Mouse (Mus musculus): ENCODE measurements around the gene Prph. TPM values are rescaled to one million over a fixed set of nuclear protein-coding genes. Genes with fewer than 3 reads are reported as not detected.
"Not testable (repeated sequence)": the region's sequence is repeated elsewhere in the genome, so short reads cannot be mapped to it uniquely, and the experiment has no call there.

Gene Prph
- polyA plus RNA-seq, 1 experiment from 2014 or later, result 0.62 TPM

DNA sequence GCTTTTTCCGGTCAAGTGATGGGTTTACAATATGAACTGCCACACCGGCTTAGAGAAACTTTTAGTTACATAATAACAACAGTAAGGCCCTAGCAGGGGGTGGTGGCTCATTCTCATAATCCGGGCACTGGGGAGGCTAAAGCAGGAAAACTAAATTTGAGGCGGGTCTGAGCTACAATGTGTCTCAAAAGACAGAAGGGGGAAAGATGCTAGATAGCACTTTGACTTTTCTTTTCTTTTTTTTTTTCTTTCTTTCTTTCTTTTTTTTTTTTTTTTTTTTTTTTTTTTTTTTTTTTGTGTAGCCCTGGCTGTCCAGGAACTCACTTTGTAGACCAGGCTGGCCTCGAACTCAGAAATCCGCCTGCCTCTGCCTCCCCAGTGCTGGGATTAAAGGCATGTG is 9.2 kb upstream of the Prph start:
- H3K36me3 ChIP-seq; H3K9ac ChIP-seq; H3K9me3 ChIP-seq (replicated peaks); DNase-seq; H3K27ac ChIP-seq; H3K4me2 ChIP-seq; H3K4me3 ChIP-seq (replicated peaks); ATAC-seq (ENCODE audit: low read depth): not testable (repeated sequence)
- H3K4me1 ChIP-seq (replicated peaks), result peaks cover 14% of the 10 kb centered on the region
- peaks cover 15% of the 10 kb centered on the region for H3K27me3 ChIP-seq
- 64% methylated on average over 6 of the region's 6 CpGs for WGBS (ENCODE audit: insufficient replicate concordance)

GRCm38 (mm10) chr15:99049473-99050253 is 5.3 kb upstream of the Prph start:
- ATAC-seq (ENCODE audit: low read depth) (no peak), DNase-seq (no peak)
- Histone ChIP-seq H3K4me1 (replicated peaks) (0 out of 2 replicates have a peak, but pooled peaks cover 7% of the 10 kb centered on the region), H3K9ac (no peak overlapping the region), H3K36me3 (no peaks in the 10 kb centered on the region), H3K27ac (no peak overlapping the region), H3K27me3 (peaks cover 49% of the 10 kb centered on the region), H3K4me2 (no peak overlapping the region), H3K9me3 (replicated peaks) (no peaks in the 10 kb centered on the region), H3K4me3 (replicated peaks) (no peak overlapping the region)
- WGBS (ENCODE audit: insufficient replicate concordance), result 25% methylated on average over 13 of the region's 13 CpGs

DNA sequence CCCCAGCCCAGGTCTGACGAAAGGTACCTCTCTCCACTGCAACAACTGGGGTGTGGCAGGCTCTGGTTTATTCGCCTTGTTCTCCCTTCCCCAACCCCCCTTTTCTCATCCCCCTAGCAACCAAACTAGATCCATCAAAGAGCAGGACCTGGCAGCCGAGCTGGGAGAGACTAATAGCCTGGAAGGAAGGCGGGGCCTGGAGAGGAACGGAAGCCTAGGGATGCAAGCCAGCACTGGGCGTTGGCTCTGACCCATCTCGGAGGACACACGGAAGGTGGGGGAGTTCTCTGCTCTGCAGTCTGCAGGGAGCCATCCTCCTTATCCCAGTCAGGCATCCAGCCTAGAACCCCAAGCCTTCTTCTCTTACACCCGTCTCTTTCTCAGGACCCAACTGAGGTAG is 1.6 kb upstream of the Prph start:
- ATAC-seq (ENCODE audit: low read depth) (no peak), DNase-seq (no peak)
- H3K36me3 ChIP-seq, result no peaks in the 10 kb centered on the region
- H3K4me2 ChIP-seq, result no peak overlapping the region
- H3K4me3 ChIP-seq (replicated peaks), result no peak overlapping the region
- H3K9ac ChIP-seq, result no peak overlapping the region
- H3K9me3 ChIP-seq (replicated peaks), result no peaks in the 10 kb centered on the region
- peaks cover 79% of the 10 kb centered on the region for H3K27me3 ChIP-seq
- H3K27ac ChIP-seq, result no peak overlapping the region
- 23% methylated on average over 9 of the region's 9 CpGs for WGBS (ENCODE audit: insufficient replicate concordance)
- H3K4me1 ChIP-seq (replicated peaks), result peaks cover 18% of the 10 kb centered on the region

DNA sequence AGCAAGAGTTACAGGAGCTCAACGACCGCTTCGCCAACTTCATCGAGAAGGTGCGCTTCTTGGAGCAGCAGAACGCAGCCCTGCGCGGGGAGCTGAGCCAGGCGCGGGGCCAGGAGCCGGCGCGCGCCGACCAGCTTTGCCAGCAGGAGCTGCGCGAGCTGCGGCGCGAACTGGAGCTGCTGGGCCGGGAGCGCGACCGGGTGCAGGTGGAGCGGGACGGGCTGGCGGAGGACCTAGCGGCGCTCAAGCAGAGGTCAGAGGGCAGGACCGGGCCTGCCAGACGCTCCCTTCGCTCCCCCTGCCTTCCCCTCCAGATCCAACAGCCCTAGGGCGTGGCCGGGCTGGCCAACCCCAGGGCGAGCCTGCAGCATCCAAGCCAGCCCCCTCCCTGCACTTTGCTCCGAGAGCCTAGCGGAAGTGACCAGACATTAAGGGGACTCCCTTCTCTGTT is 562 bp downstream of the Prph start:
- under 1% methylated on average over 37 of the region's 37 CpGs for WGBS (ENCODE audit: insufficient replicate concordance)
- no peak for DNase-seq
- no peaks in the 10 kb centered on the region for H3K9me3 ChIP-seq (replicated peaks)
- H3K4me1 ChIP-seq (replicated peaks), result peaks cover 15% of the 10 kb centered on the region
- H3K27me3 ChIP-seq, result peaks cover 98% of the 10 kb centered on the region
- H3K36me3 ChIP-seq, result no peaks in the 10 kb centered on the region
- H3K27ac ChIP-seq, result no peak overlapping the region
- peak overlapping the region; percentile 39 for H3K4me3 ChIP-seq (replicated peaks)
- H3K9ac ChIP-seq, result no peak overlapping the region
- peak; percentile 37 for ATAC-seq (ENCODE audit: low read depth)
- peak overlapping the region; percentile 50 for H3K4me2 ChIP-seq

- no peaks in the 10 kb centered on the region for H3K9me3 ChIP-seq (replicated peaks)
- ATAC-seq (ENCODE audit: low read depth), result peak; percentile 18; the same call in 1 of the 2 replicates
- peaks cover 15% of the 10 kb centered on the region for H3K4me1 ChIP-seq (replicated peaks)
- peak overlapping the region; percentile 39; the same call in 1 of the 2 replicates for H3K4me3 ChIP-seq (replicated peaks)
- H3K4me2 ChIP-seq, result no peak overlapping the region
- H3K36me3 ChIP-seq, result no peaks in the 10 kb centered on the region
- H3K9ac ChIP-seq, result no peak overlapping the region
- no peak overlapping the region for H3K27ac ChIP-seq
- H3K27me3 ChIP-seq, result peaks cover 94% of the 10 kb centered on the region
- WGBS (ENCODE audit: insufficient replicate concordance), result 8% methylated on average over 14 of the region's 14 CpGs
- DNase-seq, result no peak
Observed at GRCm38 (mm10) chr15:99056332-99056731, 1.4 kb downstream of the Prph start.

DNA sequence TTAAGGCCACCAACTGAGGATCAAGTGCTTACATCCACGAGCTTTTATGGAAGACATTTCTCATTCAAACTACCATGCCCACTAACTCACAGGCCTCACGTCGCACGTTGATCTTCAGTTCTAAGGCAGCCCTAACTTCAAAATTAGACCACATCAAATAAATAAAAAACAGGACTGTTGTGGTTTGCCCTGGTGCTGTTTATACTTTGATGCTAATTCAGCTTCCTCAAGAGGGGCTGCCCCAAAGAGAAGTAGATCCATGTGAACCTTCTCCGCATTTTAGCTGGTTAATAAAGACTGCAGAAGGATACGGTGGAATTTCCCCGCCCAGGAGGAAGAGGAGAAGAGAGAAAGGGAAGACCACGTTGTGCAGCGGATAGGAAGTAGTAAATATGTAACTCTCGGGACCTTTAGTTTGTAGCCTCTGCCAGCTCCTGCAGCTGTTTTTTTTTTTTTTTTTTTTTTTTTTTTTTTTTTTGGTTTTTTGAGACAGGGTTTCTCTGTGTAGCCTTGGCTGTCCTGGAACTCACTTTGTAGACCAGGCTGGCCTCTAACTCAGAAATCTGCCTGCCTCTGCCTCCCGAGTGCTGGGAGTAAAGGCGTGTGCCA is 10.7 kb downstream of the Prph start:
- no peak for ATAC-seq (ENCODE audit: low read depth)
- peaks cover 61% of the 10 kb centered on the region for H3K27me3 ChIP-seq
- WGBS (ENCODE audit: insufficient replicate concordance), result 62% methylated on average over 12 of the region's 12 CpGs

GRCm38 (mm10) chr15:99071988-99072387 is 17.0 kb downstream of the Prph start:
- Histone ChIP-seq H3K4me1 (replicated peaks) (peaks cover 22% of the 10 kb centered on the region), H3K27me3 (peaks cover 20% of the 10 kb centered on the region), H3K36me3 (peaks cover 6% of the 10 kb centered on the region), H3K4me3 (replicated peaks) (no peak overlapping the region), H3K9ac (no peak overlapping the region), H3K9me3 (replicated peaks) (no peaks in the 10 kb centered on the region), H3K27ac (no peak overlapping the region), H3K4me2 (no peak overlapping the region)
- DNase-seq (no peak), ATAC-seq (ENCODE audit: low read depth) (no peak)
- 60% methylated on average over 1 of the region's 1 CpGs for WGBS (ENCODE audit: insufficient replicate concordance)

More for the DNA sequence above, 10.7 kb downstream of the Prph start:
- DNase-seq, result no peak
- no peaks in the 10 kb centered on the region for H3K9me3 ChIP-seq (replicated peaks)
- H3K4me1 ChIP-seq (replicated peaks), result no peaks in the 10 kb centered on the region
- H3K27ac ChIP-seq, result no peak overlapping the region
- no peak overlapping the region for H3K4me3 ChIP-seq (replicated peaks)
- H3K36me3 ChIP-seq, result no peaks in the 10 kb centered on the region
- no peak overlapping the region for H3K9ac ChIP-seq
- no peak overlapping the region for H3K4me2 ChIP-seq

DNA sequence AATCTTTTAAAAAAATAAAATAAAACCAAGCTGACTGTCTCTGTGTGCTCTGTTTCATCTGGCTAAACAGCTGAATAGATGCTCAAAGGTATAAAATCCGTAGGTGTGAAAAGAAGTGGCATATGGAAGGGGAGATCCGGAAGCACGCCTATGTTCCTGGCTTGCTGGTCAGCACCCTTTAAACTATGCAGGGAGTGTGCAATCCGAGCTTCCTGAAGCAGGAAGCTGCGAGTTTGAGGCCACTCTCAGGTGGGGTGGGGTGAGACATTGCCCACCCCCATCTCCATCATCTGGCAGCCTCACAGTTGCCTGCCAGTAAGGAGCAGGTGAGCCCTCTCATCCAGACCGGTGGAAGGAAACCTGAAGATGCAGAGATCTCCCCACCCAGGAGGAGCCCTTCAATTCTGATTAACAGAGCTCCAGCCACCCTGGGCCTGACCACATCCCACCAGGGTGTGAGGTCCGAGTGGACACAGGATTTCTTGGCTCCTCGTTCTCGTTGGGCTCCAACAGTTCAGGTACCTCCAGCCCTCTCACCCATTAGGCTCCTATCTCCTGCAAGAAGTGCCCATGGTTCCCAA is 19.1 kb downstream of the Prph start, which contains the start of gene Troap:
Gene Troap (plus strand): TSS at position 557 of the 581 bp plus-strand sequence.
- Histone ChIP-seq H3K9me3 (replicated peaks) (no peaks in the 10 kb centered on the region), H3K36me3 (peaks cover 27% of the 10 kb centered on the region), H3K27me3 (0 out of 2 replicates have a peak, but pooled peaks cover 4% of the 10 kb centered on the region), H3K9ac (peak within 1 kb of the TSS; percentile 84), H3K4me1 (replicated peaks) (peaks cover 40% of the 10 kb centered on the region), H3K27ac (peak within 1 kb of the TSS; percentile 87), H3K4me2 (peak within 1 kb of the TSS; percentile 92), H3K4me3 (replicated peaks) (peak within 1 kb of the TSS; percentile 75)
- DNase-seq, result no peak
- ATAC-seq (ENCODE audit: low read depth), result peak; percentile 27
- WGBS (ENCODE audit: insufficient replicate concordance), result 19% methylated on average over 9 of the region's 9 CpGs

- Histone ChIP-seq H3K9ac (peak overlapping the region; percentile 84), H3K27me3 (0 out of 2 replicates have a peak, but pooled peaks cover 4% of the 10 kb centered on the region), H3K4me2 (peak overlapping the region; percentile 92), H3K9me3 (replicated peaks) (no peaks in the 10 kb centered on the region), H3K4me3 (replicated peaks) (peak overlapping the region; percentile 75), H3K36me3 (peaks cover 32% of the 10 kb centered on the region), H3K27ac (peak overlapping the region; percentile 87), H3K4me1 (replicated peaks) (peaks cover 40% of the 10 kb centered on the region)
- ATAC-seq (ENCODE audit: low read depth) (peak; percentile 92), DNase-seq (peak; percentile 96)
- WGBS (ENCODE audit: insufficient replicate concordance), result under 1% methylated on average over 44 of the region's 44 CpGs
Observed at GRCm38 (mm10) chr15:99074600-99075333, 19.8 kb downstream of the Prph start.

GRCm38 (mm10) chr15:99076011-99076410 is 21.0 kb downstream of the Prph start:
- WGBS (ENCODE audit: insufficient replicate concordance), result 95% methylated on average over 3 of the region's 3 CpGs
- not testable (repeated sequence) for H3K9me3 ChIP-seq (replicated peaks); H3K27ac ChIP-seq; H3K27me3 ChIP-seq; ATAC-seq (ENCODE audit: low read depth); DNase-seq
- H3K36me3 ChIP-seq, result peaks cover 44% of the 10 kb centered on the region
- peak overlapping the region; percentile 75 for H3K4me3 ChIP-seq (replicated peaks)
- H3K9ac ChIP-seq, result peak overlapping the region; percentile 84
- H3K4me1 ChIP-seq (replicated peaks), result peaks cover 40% of the 10 kb centered on the region
- peak overlapping the region; percentile 92 for H3K4me2 ChIP-seq

All from liver, embryonic 13.5 days (tissue).